Mouse (Mus musculus): Measurements from ENCODE around the gene S100a4. TPM values are rescaled to one million over a fixed set of nuclear protein-coding genes. Genes with fewer than 3 reads are reported as not detected.

S100a4 gene
- 31.2 and 38.9 TPM in 2 replicates for polyA plus RNA-seq (2012; rRNA removed)

DNA sequence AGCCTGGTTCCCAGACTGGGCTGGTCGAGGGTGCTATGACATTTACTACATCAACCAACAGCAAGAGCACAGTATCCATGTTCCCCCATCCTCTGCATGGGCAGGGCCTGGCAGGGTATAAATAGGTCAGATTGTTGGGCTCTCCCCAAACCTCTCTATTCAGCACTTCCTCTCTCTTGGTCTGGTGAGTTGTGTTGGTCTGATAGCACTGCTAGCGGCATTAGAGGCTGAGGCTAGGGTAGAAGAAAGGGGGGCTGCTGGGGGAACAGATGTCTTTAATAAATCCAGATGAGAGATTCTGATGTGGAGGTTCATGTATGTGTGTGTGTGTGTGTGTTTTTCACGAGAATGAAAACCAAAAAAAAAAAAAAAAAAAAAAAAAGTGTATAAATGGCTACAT, at the start of gene S100a4:
S100a4 (plus strand) TSS at position 149 of the 400 bp plus-strand sequence.

DNA sequence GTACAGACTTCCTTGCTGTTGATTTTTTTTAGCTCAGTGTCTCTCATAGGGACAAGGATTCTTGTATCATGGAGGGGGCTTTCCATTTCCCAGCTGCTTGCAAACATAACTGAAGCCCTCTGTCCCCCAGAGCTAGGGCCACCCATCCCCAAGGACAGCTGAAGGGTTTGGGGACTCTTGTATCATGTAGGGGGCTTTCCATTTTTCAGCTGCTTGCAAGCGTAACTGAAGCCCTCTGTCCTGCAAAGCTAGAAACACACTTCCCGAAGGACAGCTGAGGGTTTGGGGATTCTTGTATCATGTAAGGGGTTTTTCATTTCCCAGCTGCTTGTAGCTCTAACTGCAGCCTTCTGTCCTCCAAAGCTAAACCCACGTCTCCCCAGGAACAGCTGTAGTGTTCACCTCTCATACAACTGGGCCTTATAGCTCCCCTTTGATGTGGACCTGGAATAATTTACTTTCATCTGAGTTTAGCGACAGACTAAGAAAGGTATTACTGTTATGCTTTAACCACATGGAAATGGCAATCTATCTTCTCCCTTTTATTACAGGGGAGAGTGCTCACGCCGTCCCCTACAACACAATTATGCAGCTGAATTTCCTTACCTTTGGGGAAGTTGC, 43.5 kb upstream of the S100a4 start, which contains the start of gene S100a3:
S100a3 (plus strand) TSS at position 571 of the 621 bp plus-strand sequence.

DNA sequence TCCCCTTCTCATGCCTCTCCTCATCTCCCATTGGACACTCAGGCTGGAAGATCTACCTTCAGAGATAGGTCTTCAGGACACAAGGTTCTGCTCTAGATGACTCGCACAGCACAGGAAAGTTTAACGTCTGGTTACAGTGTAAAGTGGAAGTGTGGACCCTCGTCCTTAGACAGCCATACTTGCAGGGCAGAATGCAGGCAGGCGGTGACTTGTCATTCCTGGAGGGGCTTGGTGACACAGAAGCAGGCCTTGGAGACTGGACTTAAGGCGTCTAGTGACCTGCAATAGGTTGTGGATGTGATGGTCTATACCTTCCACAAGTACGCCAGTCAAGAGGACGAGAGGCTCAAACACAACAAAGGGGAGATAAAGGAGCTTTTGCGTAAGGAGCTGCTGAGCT, 13.6 kb upstream of the S100a4 start, which contains the start of gene S100a2:
S100a2 (plus strand) TSS at position 301 of the 400 bp plus-strand sequence.

DNA sequence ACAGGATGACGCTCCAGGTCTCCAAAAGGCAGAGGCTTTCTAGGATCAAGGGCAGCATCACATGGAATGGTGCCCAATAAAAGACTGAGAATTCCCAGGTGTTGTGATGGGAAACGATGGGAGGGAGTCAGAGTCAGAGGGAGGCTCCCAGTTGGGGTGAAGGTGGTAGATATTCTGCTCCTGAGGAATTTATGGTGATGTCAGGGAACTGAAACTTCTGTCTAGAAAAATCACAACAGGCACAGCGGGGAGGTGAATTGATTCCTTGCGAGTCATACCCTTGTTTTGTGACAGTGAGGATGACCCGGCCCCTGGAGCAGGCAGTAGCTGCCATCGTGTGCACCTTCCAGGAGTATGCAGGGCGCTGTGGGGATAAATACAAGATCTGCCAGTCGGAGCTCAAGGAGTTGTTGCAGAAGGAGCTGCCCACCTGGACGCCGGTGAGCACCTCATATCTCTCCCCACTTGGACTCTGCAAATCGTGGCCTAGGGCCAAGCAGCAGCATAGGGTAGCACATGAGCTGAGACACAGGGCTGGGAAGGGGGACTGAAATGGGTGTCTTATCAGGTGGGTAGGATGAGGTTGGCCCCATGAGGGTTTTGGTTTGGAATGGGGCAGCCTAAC, 2.0 kb upstream of the S100a4 start, which contains the start of gene Gm42674:
Gm42674 (plus strand) TSS at position 419 of the 625 bp plus-strand sequence.

DNA sequence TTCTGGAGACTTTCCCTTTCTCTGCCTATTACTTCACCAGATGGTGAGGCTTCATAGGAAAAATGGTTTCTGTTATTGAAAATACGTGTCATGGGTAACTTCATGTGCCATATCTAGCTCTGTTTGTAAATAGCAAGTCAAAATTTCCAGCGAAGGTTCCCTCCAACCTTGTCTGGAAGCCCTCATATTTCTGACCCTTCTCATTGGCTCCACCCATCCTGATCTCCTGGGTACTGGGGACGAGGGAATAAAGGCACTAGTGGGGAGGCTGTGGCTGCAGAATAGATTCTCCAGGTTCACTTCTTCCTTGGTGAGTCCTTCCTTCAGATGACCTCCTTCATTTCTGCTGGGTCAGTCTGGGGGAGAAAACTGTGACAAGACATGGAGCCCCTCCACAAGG, 4.7 kb downstream of the S100a4 start, which contains the start of gene S100a5:
S100a5 (plus strand) TSS at position 301 of the 400 bp plus-strand sequence.

DNA sequence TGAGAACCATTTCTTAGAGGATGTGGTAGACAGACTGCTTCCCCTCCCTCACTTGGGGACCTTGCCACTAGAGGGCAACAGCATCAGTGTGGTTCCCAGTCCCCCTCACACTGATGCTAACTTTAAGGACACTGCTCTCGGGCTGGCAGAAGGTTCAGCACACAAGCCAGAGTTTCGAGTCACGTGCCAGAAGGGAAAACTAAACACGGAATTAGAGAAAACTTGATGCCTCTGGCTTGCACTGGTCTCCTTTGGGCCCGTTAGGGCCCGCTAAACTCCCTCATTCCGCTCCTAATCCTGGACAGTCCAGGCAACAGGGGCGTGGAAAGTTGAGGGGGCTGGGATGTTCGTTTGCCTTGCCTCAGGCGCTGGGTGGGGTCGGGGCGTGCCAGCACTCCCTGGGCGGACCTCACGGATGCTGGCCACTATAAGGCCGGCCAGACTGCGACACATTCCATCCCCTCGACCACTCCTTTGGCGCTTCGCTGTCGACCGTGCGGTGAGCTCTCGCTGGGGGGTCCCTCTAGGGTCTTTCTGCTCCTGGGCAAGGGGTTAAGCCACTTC, 9.2 kb downstream of the S100a4 start, which contains the start of gene S100a6:
S100a6 (plus strand) TSS at position 155 of the 564 bp plus-strand sequence.

DNA sequence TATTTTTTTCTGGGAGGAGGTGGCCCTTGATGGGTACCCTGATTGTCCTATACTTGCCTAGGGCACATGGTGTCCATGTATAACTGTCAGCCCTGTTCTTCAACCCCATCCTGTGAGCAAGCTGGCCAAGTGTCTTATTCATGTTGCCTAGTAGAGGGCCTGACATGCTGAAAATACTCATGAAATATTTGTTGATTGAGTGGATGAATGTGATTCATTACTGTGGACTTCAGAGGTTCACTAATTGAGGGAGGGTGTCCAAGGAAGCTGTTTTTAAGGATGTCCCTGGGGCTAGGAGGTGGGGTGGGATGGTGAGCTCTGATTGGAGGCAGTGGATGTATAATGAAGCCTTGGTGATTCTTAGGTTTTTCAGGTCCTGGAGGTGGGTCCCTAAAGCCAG, 50.1 kb downstream of the S100a4 start, which contains the start of gene S100a7a:
S100a7a (plus strand) TSS at position 301 of the 400 bp plus-strand sequence.

Other genes with a start within 250 kb of the S100a4 start
- gene Slc27a3, start 213.8 kb upstream of the S100a4 start, polyA plus RNA-seq (2012; rRNA removed): 89.8 and 106 TPM in 2 replicates
- 52.9 and 54.0 TPM in 2 replicates for gene Ints3, start 170.1 kb upstream of the S100a4 start, polyA plus RNA-seq (2012; rRNA removed)
- gene Npr1, start 137.9 kb upstream of the S100a4 start, polyA plus RNA-seq (2012; rRNA removed): 182 and 195 TPM in 2 replicates
- 22.2 and 28.1 TPM in 2 replicates for gene Ilf2, start 127.6 kb upstream of the S100a4 start, polyA plus RNA-seq (2012; rRNA removed)
- 28.8 and 37.7 TPM in 2 replicates for gene Snapin, start 112.7 kb upstream of the S100a4 start, polyA plus RNA-seq (2012; rRNA removed)
- gene Chtop, start 94.3 kb upstream of the S100a4 start, polyA plus RNA-seq (2012; rRNA removed): 51.9 and 52.0 TPM in 2 replicates
- 48.7 and 59.7 TPM in 2 replicates for gene S100a1, start 89.4 kb upstream of the S100a4 start, polyA plus RNA-seq (2012; rRNA removed)
- gene S100a13, start 89.3 kb upstream of the S100a4 start, polyA plus RNA-seq (2012; rRNA removed): 19.4 and 20.1 TPM in 2 replicates
- 0.15 and 0.22 TPM in 2 replicates for gene S100a14, start 76.9 kb upstream of the S100a4 start, polyA plus RNA-seq (2012; rRNA removed)
- gene S100a16, start 66.5 kb upstream of the S100a4 start, polyA plus RNA-seq (2012; rRNA removed): 121 and 140 TPM in 2 replicates
- gene S100a3, start 43.2 kb upstream of the S100a4 start, polyA plus RNA-seq (2012; rRNA removed): 2.2 and 2.4 TPM in 2 replicates
- not detected in 2 replicates for gene S100a2, start 13.5 kb upstream of the S100a4 start, polyA plus RNA-seq (2012; rRNA removed)
- not detected in 2 replicates for gene Gm42674, start 1.9 kb upstream of the S100a4 start, polyA plus RNA-seq (2012; rRNA removed)
- gene S100a5, start 4.8 kb downstream of the S100a4 start, polyA plus RNA-seq (2012; rRNA removed): not detected in 2 replicates
- 404 and 418 TPM in 2 replicates for gene S100a6, start 9.1 kb downstream of the S100a4 start, polyA plus RNA-seq (2012; rRNA removed)
- gene S100a7a, start 50.2 kb downstream of the S100a4 start, polyA plus RNA-seq (2012; rRNA removed): 0.59 and 0.87 TPM in 2 replicates
- not detected in 2 replicates for gene S100a8, start 65.2 kb downstream of the S100a4 start, polyA plus RNA-seq (2012; rRNA removed)
- gene S100a9, start 92.0 kb downstream of the S100a4 start, polyA plus RNA-seq (2012; rRNA removed): not detected in 2 replicates
- gene Pglyrp4, start 123.1 kb downstream of the S100a4 start, polyA plus RNA-seq (2012; rRNA removed): not detected in 2 replicates
- not detected in 2 replicates for gene Gm5849, start 174.1 kb downstream of the S100a4 start, polyA plus RNA-seq (2012; rRNA removed)

Data from ovary, adult 2 months (tissue).